Mouse (Mus musculus) liver, embryonic 11.5 days (tissue): Measurements from ENCODE around the gene Tpst2. TPM values are rescaled to one million over a fixed set of nuclear protein-coding genes. Genes with fewer than 3 reads are reported as not detected.
A peak's percentile ranks its signal among the peaks of the same experiment; 100 is the strongest.

Source experiments
- ATAC-seq: fragments of 200-750 bp; cut with Nextera tagmentation; replicated peaks from 2 replicates; pipeline ENCODE4 v1.8.0; 2017; ENCODE audit warnings: moderate number of reproducible peaks, mild to moderate bottlenecking, moderate TSS enrichment, moderate library complexity; ENCODE audit not compliant: low FRiP score
- DNase-seq: peaks from one replicate; pipeline ENCODE4 v3.0.0-alpha.2; 2017; ENCODE audit warnings: low spot score
- H3K27ac ChIP-seq: fragments of 300-500 bp; sonication (generic); 2 replicates; pipeline ENCODE4 v1.5.1; 2014; ENCODE audit warnings: mild to moderate bottlenecking, low read depth, low read length, control low read depth
- H3K27me3 ChIP-seq: fragments of 300-500 bp; sonication (generic); replicated peaks from 2 replicates; pipeline ENCODE4 v1.6.1; 2014; ENCODE audit warnings: low read length, mixed read lengths; ENCODE audit not compliant: control insufficient read depth, insufficient read depth
- H3K36me3 ChIP-seq: fragments of 300-500 bp; sonication (generic); 2 replicates; pipeline ENCODE4 v1.6.1; 2014; ENCODE audit warnings: mild to moderate bottlenecking, low read length, moderate library complexity, mixed read lengths; ENCODE audit not compliant: control insufficient read depth, insufficient read depth
- H3K4me1 ChIP-seq: fragments of 300-500 bp; sonication (generic); replicated peaks from 2 replicates; pipeline ENCODE4 v1.6.1; 2014; ENCODE audit warnings: low read length, mixed read lengths; ENCODE audit not compliant: control insufficient read depth, insufficient read depth
- H3K4me2 ChIP-seq: fragments of 300-500 bp; sonication (generic); 2 replicates; pipeline ENCODE4 v1.6.1; 2014; ENCODE audit warnings: mild to moderate bottlenecking, control low read depth, moderate library complexity
- H3K4me3 ChIP-seq: fragments of 300-500 bp; sonication (generic); 2 replicates; pipeline ENCODE4 v1.5.1; 2014; ENCODE audit warnings: low read depth, low read length, control low read depth
- H3K9ac ChIP-seq: fragments of 300-500 bp; sonication (generic); 2 replicates; pipeline ENCODE4 v1.6.1; 2014; ENCODE audit warnings: low read depth, low read length, control low read depth
- H3K9me3 ChIP-seq: fragments of 300-500 bp; sonication (generic); 2 replicates; pipeline ENCODE4 v1.6.1; 2016; ENCODE audit warnings: low read length, inconsistent platforms, mixed read lengths; ENCODE audit not compliant: control insufficient read depth
- WGBS: fragments of 180-500 bp; shearing (Covaris S2); extraction: QIAGEN DNeasy Blood & Tissue Kit; methylation state at CpG from one replicate; pipeline ENCODE4 v1.1.7; 2014; 5-methylcytosine and 5-hydroxymethylcytosine counted together
- polyA plus RNA-seq: library from polyadenylated mRNA; unstranded; fragments of >200 nt; fragmentation: Nextera tagmentation; extraction: Ambion mirVana; gene quantifications from 2 replicates; pipeline ENCODE4 v1.2.1, GENCODE M21; 2014

The Tpst2 gene
- 66.0 and 66.7 TPM in 2 replicates for polyA plus RNA-seq

GRCm38 (mm10) chr5:112276267-112276873, at the start of gene Tpst2:
TSS of gene Tpst2 (plus strand) at chr5:112276691.
- H3K9me3 ChIP-seq: no peaks in the 10 kb centered on the region
- H3K4me2 ChIP-seq: peak within 1 kb of the TSS; percentile 83
- H3K4me1 ChIP-seq: peaks cover 41% of the 10 kb centered on the region
- peak within 1 kb of the TSS; percentile 89 for H3K9ac ChIP-seq
- under 1% methylated on average over 62 of the region's 62 CpGs for WGBS
- peak within 1 kb of the TSS; percentile 83 for H3K4me3 ChIP-seq
- peak within 1 kb of the TSS; percentile 63 for H3K27ac ChIP-seq
- ATAC-seq: peak; percentile 94
- H3K36me3 ChIP-seq: no peaks in the 10 kb centered on the region
- DNase-seq: peak; percentile 100
- no peaks in the 10 kb centered on the region for H3K27me3 ChIP-seq

- 3% methylated on average over 30 of the region's 30 CpGs for WGBS
- ATAC-seq (no peak), DNase-seq (no peak)
- Histone ChIP-seq H3K9me3 (no peaks in the 10 kb centered on the region), H3K4me3 (peak overlapping the region; percentile 26; the same call in 1 of the 2 replicates), H3K4me2 (peak overlapping the region; percentile 48), H3K4me1 (peaks cover 5% of the 10 kb centered on the region), H3K27ac (no peak overlapping the region), H3K9ac (no peak overlapping the region), H3K36me3 (no peaks in the 10 kb centered on the region), H3K27me3 (peaks cover 82% of the 10 kb centered on the region)
Measured at GRCm38 (mm10) chr5:112227354-112227753, 49.1 kb upstream of the Tpst2 start.

GRCm38 (mm10) chr5:112227898-112228239, 48.6 kb upstream of the Tpst2 start:
- Histone ChIP-seq H3K9ac (no peak overlapping the region), H3K27me3 (peaks cover 82% of the 10 kb centered on the region), H3K36me3 (no peaks in the 10 kb centered on the region), H3K4me1 (peaks cover 5% of the 10 kb centered on the region), H3K4me3 (no peak overlapping the region; the same call in 1 of the 2 replicates), H3K27ac (no peak overlapping the region), H3K4me2 (no peak overlapping the region), H3K9me3 (no peaks in the 10 kb centered on the region)
- WGBS: 4% methylated on average over 13 of the region's 13 CpGs
- DNase-seq (no peak), ATAC-seq (no peak)

- H3K4me3 ChIP-seq: peak overlapping the region; percentile 33
- H3K27me3 ChIP-seq: peaks cover 80% of the 10 kb centered on the region
- H3K27ac ChIP-seq: no peak overlapping the region
- DNase-seq (no peak), ATAC-seq (no peak)
- H3K36me3 ChIP-seq: no peaks in the 10 kb centered on the region
- peak overlapping the region; percentile 53 for H3K4me2 ChIP-seq
- H3K9ac ChIP-seq: no peak overlapping the region
- 3% methylated on average over 56 of the region's 57 CpGs for WGBS
- peaks cover 5% of the 10 kb centered on the region for H3K4me1 ChIP-seq
- H3K9me3 ChIP-seq: no peaks in the 10 kb centered on the region
Measured at GRCm38 (mm10) chr5:112228240-112229076, 48.0 kb upstream of the Tpst2 start.

GRCm38 (mm10) chr5:112235806-112236205, 40.7 kb upstream of the Tpst2 start:
- Histone ChIP-seq H3K4me2 (no peak overlapping the region), H3K36me3 (no peaks in the 10 kb centered on the region), H3K27me3 (peaks cover 26% of the 10 kb centered on the region), H3K27ac (no peak overlapping the region), H3K4me3 (no peak overlapping the region), H3K9ac (no peak overlapping the region), H3K4me1 (0 out of 2 replicates have a peak, but pooled peaks cover 3% of the 10 kb centered on the region), H3K9me3 (no peaks in the 10 kb centered on the region)
- WGBS: 72% methylated on average over 5 of the region's 5 CpGs
- no peak for DNase-seq
- no peak for ATAC-seq

- H3K9me3 ChIP-seq: no peaks in the 10 kb centered on the region
- H3K4me2 ChIP-seq: no peak overlapping the region
- 75% methylated on average over 2 of the region's 2 CpGs for WGBS
- H3K27ac ChIP-seq: no peak overlapping the region
- H3K4me3 ChIP-seq: no peak overlapping the region
- no peaks in the 10 kb centered on the region for H3K36me3 ChIP-seq
- DNase-seq (no peak), ATAC-seq (no peak)
- peaks cover 22% of the 10 kb centered on the region for H3K27me3 ChIP-seq
- H3K4me1 ChIP-seq: peaks cover 6% of the 10 kb centered on the region
- no peak overlapping the region for H3K9ac ChIP-seq
Measured at GRCm38 (mm10) chr5:112236631-112237030, 39.9 kb upstream of the Tpst2 start.

- H3K27me3 ChIP-seq: peaks cover 16% of the 10 kb centered on the region
- H3K27ac ChIP-seq: no peak overlapping the region
- no peak for ATAC-seq
Measured at GRCm38 (mm10) chr5:112237439-112237838, 39.1 kb upstream of the Tpst2 start.

GRCm38 (mm10) chr5:112237866-112238570, 38.5 kb upstream of the Tpst2 start:
- no peak for DNase-seq
- Histone ChIP-seq H3K4me3 (no peak overlapping the region), H3K4me2 (no peak overlapping the region), H3K27me3 (peaks cover 16% of the 10 kb centered on the region), H3K4me1 (peaks cover 17% of the 10 kb centered on the region), H3K27ac (no peak overlapping the region), H3K9me3 (peaks cover under 1% of the 10 kb centered on the region; the same call in 1 of the 2 replicates), H3K36me3 (no peaks in the 10 kb centered on the region), H3K9ac (no peak overlapping the region)
- 60% methylated on average over 9 of the region's 9 CpGs for WGBS
- ATAC-seq: no peak

More at GRCm38 (mm10) chr5:112237439-112237838, 39.1 kb upstream of the Tpst2 start:
- WGBS: 17% methylated on average over 16 of the region's 16 CpGs
- no peak overlapping the region for H3K4me3 ChIP-seq
- H3K9me3 ChIP-seq: no peaks in the 10 kb centered on the region
- no peaks in the 10 kb centered on the region for H3K36me3 ChIP-seq
- no peak overlapping the region for H3K9ac ChIP-seq
- H3K4me1 ChIP-seq: peaks cover 14% of the 10 kb centered on the region
- no peak overlapping the region for H3K4me2 ChIP-seq
- no peak for DNase-seq
